Mouse (Mus musculus) adrenal gland, adult 2 months (tissue): Measurements from ENCODE around the gene Becn1. TPM values are rescaled to one million over a fixed set of nuclear protein-coding genes. Genes with fewer than 3 reads are reported as not detected.

Experiments
- DNase-seq: peaks from one replicate; pipeline ENCODE4 v3.0.0; 2021
- polyA plus RNA-seq: library from polyadenylated mRNA; depleted of rRNA; stranded (reverse); fragments of >200 nt; gene quantifications from 2 replicates; pipeline ENCODE4 v1.2.3, GENCODE M21; 2012
- total RNA-seq, 2 experiments: library from RNA; stranded (reverse); gene quantifications; 2 replicates each; pipeline ENCODE4 v1.2.3; 2021

The Becn1 gene
- total and polyA plus RNA-seq, 3 experiments: 81.6 to 160 (median 107) TPM

GRCm38 (mm10) chr11:101315665-101316500 is 13.8 kb upstream of the Becn1 start, which contains the start of gene Psme3:
Gene Psme3 (plus strand): TSS chr11:101316213.
- peak; percentile 96 for DNase-seq

- no peak for DNase-seq
Measured at GRCm38 (mm10) chr11:101315082-101315650, 13.1 kb upstream of the Becn1 start.

- no peak for DNase-seq
Measured at GRCm38 (mm10) chr11:101314567-101314966, 12.5 kb upstream of the Becn1 start.

GRCm38 (mm10) chr11:101312150-101312549 is 10.1 kb upstream of the Becn1 start:
- no peak for DNase-seq

- no peak for DNase-seq
Measured at GRCm38 (mm10) chr11:101311083-101311482, 9.0 kb upstream of the Becn1 start.

- DNase-seq: no peak
Measured at GRCm38 (mm10) chr11:101307744-101308143, 5.7 kb upstream of the Becn1 start.

GRCm38 (mm10) chr11:101301299-101302003 is 635 bp downstream of the Becn1 start:
- DNase-seq: no peak

- DNase-seq: no peak
Measured at GRCm38 (mm10) chr11:101300881-101301280, 1.2 kb downstream of the Becn1 start.

GRCm38 (mm10) chr11:101295191-101295590 is 6.9 kb downstream of the Becn1 start:
- DNase-seq: no peak

GRCm38 (mm10) chr11:101291231-101291630 is 10.9 kb downstream of the Becn1 start:
- no peak for DNase-seq

GRCm38 (mm10) chr11:101287306-101287705 is 14.8 kb downstream of the Becn1 start:
- DNase-seq: peak; percentile 83

- no peak for DNase-seq
Measured at GRCm38 (mm10) chr11:101283805-101284204, 18.3 kb downstream of the Becn1 start.

GRCm38 (mm10) chr11:101282896-101283295 is 19.2 kb downstream of the Becn1 start:
- DNase-seq: no peak

- no peak for DNase-seq
Measured at GRCm38 (mm10) chr11:101280837-101281236, 21.2 kb downstream of the Becn1 start.

GRCm38 (mm10) chr11:101279193-101279569 is 22.9 kb downstream of the Becn1 start:
- DNase-seq: no peak

GRCm38 (mm10) chr11:101278223-101279192 is 23.6 kb downstream of the Becn1 start, which contains the start of the genes Cntd1 and Coa3:
Gene Cntd1 (plus strand): TSS chr11:101279012.
Gene Coa3 (minus strand): TSS chr11:101279114.
- DNase-seq: peak; percentile 90

GRCm38 (mm10) chr11:101277381-101278222 is 24.5 kb downstream of the Becn1 start:
- DNase-seq: no peak

GRCm38 (mm10) chr11:101276319-101277070 is 25.6 kb downstream of the Becn1 start:
- no peak for DNase-seq

- DNase-seq: no peak
Measured at GRCm38 (mm10) chr11:101275309-101275708, 26.8 kb downstream of the Becn1 start.

GRCm38 (mm10) chr11:101272446-101272845 is 29.6 kb downstream of the Becn1 start:
- no peak for DNase-seq
